Mouse (Mus musculus) mesoderm, embryonic 11.5 days (tissue): ENCODE measurements at regions not wholly inside any gene's neighbourhood (a gene's known extent, or its start where the extent isn't known, plus 50 kb on each side); places are given as distances from the start of the nearest gene placed in this dataset.

ENCODE experiments used
- DNase-seq: peaks from one replicate; pipeline ENCODE4 v3.0.0-alpha.2; 2012; ENCODE audit warnings: low read depth, low spot score

- DNase-seq: no peak
Measured at GRCm38 (mm10) chr2:50654221-50654952, 357.8 kb upstream of the Mmadhc start.

GRCm38 (mm10) chr2:50653121-50653615, 356.6 kb upstream of the Mmadhc start:
- no peak for DNase-seq

- DNase-seq: no peak
Measured at GRCm38 (mm10) chr2:50649656-50650055, 353.1 kb upstream of the Mmadhc start.

GRCm38 (mm10) chr2:50643219-50643618, 346.6 kb upstream of the Mmadhc start:
- no peak for DNase-seq

- DNase-seq: no peak
Measured at GRCm38 (mm10) chr2:50642198-50642597, 345.6 kb upstream of the Mmadhc start.

- no peak for DNase-seq
Measured at GRCm38 (mm10) chr2:50635896-50636295, 339.3 kb upstream of the Mmadhc start.

GRCm38 (mm10) chr2:50631786-50632185, 335.2 kb upstream of the Mmadhc start:
- DNase-seq: no peak

- DNase-seq: no peak
Measured at GRCm38 (mm10) chr2:50627501-50627900, 330.9 kb upstream of the Mmadhc start.

GRCm38 (mm10) chr2:50625233-50625749, 328.7 kb upstream of the Mmadhc start:
- DNase-seq: no peak

GRCm38 (mm10) chr2:50609086-50609485, 312.5 kb upstream of the Mmadhc start:
- no peak for DNase-seq

GRCm38 (mm10) chr2:50589195-50589594, 292.6 kb upstream of the Mmadhc start:
- DNase-seq: no peak

GRCm38 (mm10) chr2:50588652-50589051, 292.1 kb upstream of the Mmadhc start:
- no peak for DNase-seq

GRCm38 (mm10) chr2:50586321-50587050, 289.9 kb upstream of the Mmadhc start:
- no peak for DNase-seq

GRCm38 (mm10) chr2:50579620-50580019, 283.0 kb upstream of the Mmadhc start:
- no peak for DNase-seq

GRCm38 (mm10) chr2:50578278-50579043, 281.9 kb upstream of the Mmadhc start:
- DNase-seq: no peak

- DNase-seq: no peak
Measured at GRCm38 (mm10) chr2:50577736-50578135, 281.1 kb upstream of the Mmadhc start.

- DNase-seq: no peak
Measured at GRCm38 (mm10) chr2:50573455-50573854, 276.9 kb upstream of the Mmadhc start.

- no peak for DNase-seq
Measured at GRCm38 (mm10) chr2:50571021-50571420, 274.4 kb upstream of the Mmadhc start.

GRCm38 (mm10) chr2:50569502-50570285, 273.1 kb upstream of the Mmadhc start:
- DNase-seq: no peak

GRCm38 (mm10) chr2:50568777-50569501, 272.3 kb upstream of the Mmadhc start:
- peak; percentile 21 for DNase-seq
